Mouse (Mus musculus) right cerebral cortex, postnatal 36 days (tissue): Measurements from ENCODE around the gene Klhl29.
"Not testable (repeated sequence)": the region's sequence is repeated elsewhere in the genome, so short reads cannot be mapped to it uniquely, and the experiment has no call there.

ENCODE experiments used
- DNase-seq, 2 experiments: peaks; one replicate each; pipeline ENCODE4 v3.0.0; 2022; ENCODE audit warnings: low spot score in 2 of 2, mixed read lengths in 1 of 2

The Klhl29 gene

DNA sequence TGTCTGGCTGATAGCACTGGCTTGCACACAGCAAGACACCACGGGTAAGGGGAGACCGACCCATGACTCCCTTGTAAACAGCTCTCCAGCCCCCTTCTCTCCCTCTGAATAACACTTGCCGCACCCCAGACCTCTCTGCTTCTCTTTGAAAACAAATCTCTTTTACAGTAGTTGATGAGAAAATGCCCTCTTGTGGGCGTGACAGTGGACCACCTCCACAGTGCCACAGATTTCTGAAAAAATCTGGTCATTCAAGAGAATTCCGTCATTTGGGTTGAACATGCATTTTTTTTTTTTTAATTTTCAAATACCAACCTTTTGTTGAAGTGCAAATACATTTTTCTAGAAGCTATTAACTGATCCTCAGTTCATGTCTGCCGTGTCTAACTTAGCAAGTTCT lies 17.0 kb downstream of the Klhl29 start:
- DNase-seq = no peak

DNA sequence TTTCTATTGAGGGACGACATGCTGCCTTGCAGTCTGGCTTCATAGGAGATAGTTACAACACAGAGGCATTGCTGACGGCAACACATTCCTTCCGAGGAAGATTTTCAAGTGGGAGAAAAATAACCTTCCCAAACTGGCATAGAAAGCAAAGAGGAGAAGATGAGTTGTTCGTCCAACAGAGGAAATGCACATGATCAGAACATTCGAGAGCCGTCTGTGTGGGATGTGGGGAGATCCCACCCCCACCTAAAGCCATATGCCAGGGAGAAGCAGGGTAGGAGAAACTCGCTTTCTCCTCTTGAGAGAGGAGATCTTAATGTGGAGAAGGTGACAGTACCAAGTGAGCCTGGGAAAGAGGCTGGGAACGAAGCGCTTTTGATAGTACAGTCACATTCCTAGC lies 22.1 kb downstream of the Klhl29 start:
- DNase-seq = no peak

DNA sequence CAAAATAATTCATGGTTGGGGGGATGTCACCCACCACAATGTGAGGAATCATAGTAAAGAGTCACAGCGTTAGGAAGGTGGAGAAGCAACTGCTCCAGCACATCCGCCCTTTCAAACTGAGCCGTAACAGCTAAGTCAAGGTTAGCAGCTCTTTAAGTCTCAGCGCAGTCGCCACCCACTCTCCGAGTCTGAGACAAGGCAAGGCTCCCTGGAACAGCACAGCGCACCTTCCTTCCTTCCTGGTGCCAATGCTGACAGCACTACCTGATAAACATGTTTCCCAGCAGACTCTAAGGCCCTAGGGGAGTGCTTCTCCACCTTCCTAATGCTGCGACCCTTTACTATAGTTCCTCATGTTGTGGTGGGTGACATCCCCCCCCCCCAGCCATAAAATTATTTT lies 22.7 kb downstream of the Klhl29 start:
- DNase-seq = no peak

DNA sequence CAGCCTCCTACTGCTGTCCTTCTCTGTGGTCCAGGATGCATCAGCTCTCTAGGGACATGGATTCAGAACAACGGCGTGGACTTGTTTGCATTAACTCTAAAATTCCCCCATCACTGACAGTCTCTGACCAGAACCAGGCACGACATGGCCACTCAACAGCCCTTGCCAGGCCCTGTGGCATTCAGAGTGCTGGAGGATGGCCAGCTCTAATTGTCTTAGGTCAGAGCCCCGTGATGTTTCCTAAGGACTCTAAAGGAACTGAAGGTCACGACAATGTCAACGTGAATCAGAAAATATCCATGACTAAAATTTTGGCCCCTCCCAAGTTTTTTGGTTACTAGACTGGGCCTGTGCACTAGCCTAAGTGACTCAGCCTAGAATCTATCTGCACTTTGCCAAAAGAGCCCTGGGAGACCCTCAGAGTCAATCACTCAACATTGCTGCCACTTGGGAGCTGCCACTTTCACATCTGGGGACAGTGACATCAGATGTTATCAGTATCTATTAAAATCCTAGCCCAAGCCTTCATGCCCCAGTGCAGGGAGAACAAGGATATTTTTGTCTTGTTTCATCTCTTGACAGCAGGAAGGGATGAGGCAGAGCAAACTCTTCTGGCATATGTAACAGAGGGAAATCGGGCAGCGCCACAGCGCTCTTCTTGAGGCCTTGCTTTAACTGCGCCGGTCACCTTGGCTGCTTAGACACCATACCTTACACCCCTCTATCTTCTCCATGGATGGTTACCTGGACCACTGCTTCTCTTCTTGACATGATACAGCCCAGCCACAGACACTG lies 24.8 kb downstream of the Klhl29 start:
- DNase-seq = no peak

DNA sequence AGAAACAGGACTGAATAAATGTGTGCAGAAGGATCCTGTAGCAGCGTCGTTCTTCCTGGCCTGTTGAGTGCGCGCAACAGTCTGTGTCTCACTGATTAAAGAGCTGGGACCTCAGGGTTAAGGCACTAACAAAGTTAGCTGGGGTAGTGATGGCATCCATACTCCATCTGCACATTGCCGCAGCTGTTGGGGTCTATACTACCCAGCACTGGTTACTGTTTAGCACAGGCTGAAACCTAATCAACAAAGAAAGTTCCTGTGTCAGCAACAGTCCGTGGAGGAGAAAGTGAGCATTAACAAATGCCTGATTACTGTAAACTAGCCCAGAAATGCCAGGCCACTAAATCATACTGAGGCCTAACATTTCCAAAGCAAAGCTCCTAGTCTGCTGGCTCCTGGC lies 30.4 kb downstream of the Klhl29 start:
- DNase-seq = no peak

DNA sequence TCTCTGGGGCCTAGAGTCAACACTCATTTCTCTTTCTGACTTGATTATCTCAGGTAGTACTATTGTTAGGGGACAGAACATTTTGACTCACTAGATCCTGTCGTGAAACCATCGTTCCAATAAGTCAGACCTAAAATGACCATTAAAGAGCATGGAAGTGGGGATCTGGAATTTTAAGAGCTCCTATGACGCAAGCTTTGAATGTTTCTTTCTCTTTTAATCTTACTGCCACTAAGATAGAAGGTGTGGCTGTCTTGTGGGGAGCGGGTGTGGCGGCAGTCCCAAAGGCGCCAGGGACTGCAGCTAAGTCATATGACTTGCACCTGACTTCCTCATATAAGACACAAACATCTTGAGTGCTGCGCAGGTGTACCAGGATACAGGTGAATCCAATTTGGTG lies 31.0 kb downstream of the Klhl29 start:
- not testable (repeated sequence) for DNase-seq

DNA sequence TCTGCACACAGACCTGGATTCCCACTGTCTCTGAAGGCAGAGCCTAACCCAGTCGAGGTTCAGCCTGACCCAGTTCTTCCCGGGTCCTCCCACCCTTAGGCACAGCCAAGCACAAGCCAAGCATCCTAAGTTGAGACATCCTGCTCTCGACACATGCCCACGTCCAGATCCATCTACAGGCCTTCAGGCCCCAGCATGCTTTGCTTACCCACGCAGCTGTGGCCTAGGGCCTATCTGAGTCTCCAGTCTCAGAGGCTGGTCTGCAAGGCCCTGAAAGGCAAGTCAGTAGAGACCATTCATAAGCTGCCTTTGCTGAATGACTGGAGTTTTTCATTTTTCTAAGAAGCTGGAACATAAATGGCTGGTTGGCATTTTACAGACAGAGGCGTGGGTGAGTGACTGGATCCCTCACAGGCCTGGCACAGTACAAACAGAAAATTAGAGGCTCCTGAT lies 35.3 kb downstream of the Klhl29 start:
- DNase-seq = peak in 1 of 2 experiments; percentile 58

DNA sequence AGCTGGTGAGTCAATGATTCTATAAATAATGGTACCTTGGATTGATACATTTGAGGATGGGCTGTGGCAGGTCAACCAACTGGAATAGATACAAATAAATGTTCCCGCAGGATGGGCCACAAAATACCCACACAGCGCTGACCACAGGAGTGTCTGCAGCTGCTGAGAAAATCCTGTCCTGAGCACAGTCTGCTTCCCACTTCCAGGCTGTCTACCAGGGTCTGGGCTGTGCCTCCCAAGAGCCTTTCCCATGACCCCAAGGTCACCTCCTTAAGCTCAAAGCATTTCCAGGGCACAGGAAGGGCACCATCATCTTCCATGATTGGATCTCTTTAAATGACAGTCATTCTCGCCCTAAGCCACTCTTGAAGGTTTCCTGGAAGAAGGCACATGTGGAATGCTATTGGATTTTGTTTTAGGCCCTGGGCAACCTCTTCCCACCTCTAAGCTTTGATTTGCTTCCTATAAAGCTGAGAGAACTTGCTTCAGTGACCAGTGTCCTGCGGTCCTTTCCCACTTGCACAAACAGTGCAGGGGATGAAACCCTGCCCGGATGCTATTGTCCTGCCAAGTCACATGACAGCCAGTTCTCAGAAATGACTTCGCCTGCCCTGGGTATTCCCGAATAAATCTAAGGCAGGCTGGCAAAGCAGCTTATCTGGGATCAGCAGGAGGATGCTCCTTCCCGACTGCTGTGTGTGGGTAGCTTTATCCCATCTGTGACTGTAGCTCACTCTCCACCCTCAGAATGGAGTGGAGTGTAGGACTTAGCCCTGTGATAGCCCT lies 38.4 kb downstream of the Klhl29 start:
- no peak for DNase-seq

DNA sequence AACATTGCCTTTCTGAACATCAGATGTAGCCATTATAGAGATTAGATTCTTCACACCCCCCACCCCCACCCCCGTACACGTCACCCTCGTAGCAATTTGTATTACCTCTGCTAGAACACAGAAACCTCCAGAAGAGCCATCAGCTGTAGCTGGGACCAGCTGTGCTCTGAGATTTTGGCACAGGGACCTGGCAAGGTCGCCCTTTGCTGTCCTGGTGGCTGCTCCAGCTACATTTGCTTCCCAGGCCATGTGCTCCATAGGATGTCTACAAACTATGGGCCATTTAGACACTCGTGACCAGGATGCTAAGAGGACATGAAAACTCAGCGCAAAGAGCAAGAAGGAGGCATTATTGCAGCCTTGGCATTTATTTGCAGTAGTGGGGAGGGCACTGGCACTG lies 39.2 kb downstream of the Klhl29 start:
- no peak for DNase-seq

DNA sequence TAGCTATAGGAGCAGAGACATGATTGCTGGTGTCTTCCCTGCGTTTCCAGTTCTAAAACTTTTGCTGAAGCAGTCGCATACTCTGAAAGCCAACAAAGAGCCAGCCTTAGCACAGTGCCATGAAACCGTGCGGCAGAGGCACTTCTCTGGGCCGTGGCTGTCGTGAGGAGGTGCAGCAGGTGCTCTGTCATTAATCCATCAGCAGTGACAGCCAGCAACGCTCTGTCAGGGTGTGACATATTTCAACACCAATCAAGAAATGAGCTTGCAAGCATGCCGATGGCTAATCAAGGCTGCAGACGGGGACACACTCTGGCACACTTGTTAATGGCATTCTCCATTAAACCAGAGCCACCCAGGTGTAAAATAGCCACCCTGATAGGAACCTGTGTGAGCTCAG lies 40.5 kb downstream of the Klhl29 start:
- DNase-seq = no peak

DNA sequence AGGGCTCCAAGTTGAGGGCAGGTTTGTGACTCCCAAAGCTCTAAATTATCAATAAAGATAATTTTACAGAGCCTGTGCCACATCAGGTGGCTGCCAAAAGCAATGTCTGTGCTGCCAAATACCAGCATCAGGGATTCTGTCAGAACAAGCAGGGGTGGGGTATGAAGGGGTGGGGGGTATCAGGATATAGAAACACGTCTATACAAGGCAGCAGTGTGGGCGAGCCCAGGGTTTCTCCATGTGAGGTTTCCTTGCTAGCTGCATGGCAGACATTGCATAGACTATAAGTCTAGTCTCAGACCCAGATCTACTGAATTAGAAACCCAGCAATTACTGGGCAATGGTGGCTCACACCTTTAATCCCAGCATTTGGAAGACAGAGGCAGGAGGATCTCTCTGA lies 41.3 kb downstream of the Klhl29 start:
- peak; percentile 39 to 53 for DNase-seq

DNA sequence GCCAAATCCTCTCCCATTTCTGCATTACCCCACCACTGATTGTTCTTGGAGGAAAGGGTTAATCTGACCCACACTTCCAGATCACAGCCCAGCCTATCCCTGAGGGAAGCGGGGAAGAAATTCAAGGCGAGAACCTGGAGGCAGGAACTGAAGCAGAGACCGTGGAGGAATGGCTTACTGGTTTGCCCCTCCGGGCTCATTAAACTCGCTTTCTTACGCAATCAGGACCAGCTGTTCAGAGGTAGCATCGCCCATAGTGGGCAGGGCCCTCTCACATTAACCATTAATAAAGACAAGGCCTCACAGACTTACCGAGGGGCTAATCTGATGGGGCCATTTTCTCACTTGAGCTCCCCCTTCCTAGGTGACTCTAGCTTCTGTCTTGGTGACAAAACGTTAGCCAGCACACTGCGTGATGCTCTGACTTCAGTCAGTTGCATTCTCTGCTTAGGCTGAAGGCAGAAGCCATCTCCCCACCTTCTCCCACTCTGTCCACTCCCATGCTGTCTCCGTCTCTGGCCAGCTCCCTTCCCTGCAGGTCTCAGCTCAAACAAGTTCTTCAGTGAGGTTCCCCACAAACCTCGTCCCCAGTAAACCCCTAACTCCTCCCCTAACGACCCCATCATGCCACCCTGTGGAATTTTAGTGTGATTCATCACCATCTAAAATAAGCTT lies 43.5 kb downstream of the Klhl29 start:
- no peak for DNase-seq

DNA sequence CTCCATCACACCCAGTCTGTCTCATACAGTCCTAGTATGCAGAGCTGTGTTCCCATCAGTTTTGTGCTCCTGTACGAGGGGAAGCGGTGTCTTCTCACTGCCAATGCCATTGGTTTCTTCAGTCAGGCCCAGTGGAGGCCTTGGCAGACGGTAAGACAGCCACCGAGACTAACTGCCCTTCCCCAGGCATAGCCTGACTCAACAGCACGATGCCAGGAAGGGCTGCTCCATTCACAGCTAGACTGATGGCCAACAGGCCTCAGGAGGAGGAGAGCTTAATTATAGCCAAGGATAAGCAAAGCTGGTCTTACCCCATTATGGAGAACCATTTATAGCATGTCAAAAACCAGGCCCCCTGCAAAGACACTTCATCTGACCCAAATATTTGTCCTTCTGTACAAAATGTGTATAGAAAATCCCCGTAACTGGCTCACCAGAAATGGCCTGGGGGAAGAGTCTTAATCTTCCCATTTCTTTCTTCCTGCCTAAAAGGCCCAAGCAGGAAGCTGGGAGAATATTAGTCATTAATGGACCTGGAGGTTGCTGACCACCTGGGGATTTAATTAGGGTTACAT lies 44.9 kb downstream of the Klhl29 start:
- DNase-seq = no peak

DNA sequence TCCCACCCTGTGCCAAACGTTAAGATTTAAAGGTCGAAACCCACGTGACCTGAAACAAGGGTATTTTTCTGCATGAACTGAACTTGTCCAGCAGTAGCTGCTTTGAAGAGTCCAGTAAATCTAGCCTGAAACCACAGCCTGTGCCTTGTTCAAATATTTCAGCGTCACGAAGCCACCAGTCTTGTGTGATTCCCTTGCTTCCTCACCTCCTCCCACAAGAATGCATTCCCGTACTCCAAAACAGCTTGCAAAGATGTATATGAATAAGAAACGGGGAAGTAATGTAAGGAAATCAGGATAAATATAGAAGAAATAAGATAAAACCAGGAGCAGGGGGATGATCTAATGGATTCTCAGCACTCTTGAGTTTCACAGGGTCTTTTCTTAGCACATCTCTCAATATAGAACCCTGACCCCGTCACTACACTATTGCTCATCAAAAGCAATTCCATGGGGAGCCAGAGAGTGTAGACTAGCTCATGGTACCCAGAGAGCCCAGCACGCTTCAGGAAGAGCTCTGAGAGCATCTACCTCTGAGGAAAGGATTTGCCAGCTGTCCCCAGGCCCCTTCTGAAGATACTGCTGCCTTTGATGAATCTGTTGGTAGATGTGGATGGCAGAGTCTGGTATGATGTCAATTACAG lies 52.9 kb downstream of the Klhl29 start:
- no peak for DNase-seq

DNA sequence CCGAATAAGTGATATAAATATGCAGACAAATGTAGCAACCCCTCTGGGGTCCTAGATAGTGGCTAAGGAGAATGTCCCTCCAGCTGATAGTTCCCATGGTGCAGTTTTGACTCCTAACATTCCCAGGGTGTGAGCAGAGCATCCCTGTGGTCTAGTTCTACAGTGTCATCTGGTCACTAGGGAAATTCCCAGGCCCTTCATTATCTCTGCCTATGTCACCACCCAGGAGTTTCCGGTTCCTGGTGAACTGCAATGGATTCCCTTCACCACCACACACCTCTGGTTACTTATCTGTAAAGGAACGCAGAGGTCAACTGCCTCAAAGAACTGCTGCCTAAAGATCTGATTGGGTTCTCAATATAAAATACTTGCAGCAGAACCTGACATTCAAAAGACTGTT lies 54.5 kb downstream of the Klhl29 start:
- no peak for DNase-seq

DNA sequence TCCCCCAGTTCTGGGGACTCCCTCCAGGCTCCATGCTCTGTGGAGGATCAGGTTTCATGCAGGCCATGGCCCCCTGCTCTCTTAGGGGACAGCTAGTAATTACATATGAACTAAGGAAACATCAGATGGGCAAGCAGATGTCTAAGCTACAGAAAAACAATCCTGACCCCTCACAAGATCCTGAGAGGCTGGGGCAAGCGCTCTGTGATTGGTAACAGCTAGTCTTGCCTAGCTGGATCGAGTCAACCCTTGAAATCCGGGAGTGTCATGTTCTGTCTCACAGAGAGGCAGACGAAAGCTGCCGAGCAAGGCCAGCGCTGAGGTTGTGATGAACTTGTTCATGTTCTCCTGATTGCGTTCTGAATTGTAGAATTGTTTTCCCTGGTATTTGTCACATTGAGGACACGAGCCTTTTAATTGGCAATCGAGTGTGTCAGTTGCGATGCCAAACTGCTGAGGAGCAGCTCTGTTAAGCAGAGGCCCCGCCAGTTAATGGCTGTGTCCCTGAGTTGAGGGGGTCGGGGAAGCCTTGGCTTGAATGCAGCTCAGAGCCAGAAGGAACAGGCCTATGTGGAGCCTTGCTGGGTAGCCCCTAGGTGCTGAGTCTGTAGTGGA lies 56.0 kb downstream of the Klhl29 start:
- no peak for DNase-seq

DNA sequence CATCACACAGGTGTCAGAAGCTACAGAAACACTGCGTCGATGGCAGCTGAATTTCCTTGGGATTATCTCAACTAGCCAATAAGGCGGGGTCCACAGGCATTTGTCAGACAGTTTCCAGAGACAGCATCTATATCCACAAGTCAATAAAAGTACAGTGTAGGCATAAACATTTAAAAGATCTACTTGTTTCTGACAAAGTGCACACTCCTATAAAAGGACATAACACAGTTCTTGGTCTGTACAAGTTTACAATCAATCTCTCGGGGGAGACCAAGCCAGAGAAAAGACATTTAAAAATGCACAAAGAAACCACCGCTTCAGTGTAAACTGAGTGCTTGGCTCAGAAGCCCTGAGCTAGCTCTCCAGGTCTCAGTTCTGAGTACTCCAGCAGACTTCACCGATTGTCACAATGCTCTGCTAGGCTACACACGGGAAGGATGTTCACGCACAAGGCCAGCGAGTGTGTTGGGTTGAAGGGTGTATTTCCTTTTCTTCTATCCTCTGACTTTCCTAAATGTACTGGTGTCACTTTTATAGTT lies 59.4 kb downstream of the Klhl29 start:
- DNase-seq = no peak

DNA sequence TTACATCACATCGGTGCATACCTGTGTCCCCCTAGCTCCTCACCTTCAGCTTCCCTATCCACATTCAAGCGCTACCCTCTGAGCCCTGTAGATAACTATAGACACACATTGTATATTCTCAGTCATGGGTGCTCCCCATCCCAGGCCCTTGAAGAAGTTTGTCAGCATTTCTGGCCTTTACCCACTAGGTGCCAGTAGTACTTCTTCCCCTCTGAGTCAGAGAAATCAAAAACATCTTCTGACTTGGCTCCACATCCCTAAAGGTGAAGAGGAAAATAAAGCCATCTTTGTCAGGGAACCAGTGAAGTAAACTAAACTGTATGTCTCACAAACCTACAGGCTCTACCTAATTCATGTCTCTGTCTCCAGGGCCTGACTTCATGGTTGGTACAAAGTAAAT lies 67.6 kb downstream of the Klhl29 start:
- no peak for DNase-seq

DNA sequence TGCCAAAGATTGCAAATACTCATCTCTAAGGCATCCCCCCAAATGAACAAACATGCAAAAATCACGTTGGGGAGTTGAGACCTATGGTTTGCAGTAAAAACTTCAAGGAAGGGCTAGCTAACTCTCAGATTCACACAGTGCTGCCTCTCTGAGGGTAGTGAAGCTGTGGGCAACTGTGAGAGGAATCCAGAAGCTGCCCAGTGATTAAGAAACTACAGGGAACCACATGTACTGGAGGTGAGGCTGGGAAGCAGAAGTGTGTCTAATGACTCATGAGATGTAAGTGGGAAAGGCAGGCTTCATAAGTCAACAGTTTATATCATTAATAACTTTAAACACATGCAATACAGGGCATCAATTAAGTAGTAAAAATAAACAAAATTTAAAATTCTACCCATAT lies 70.0 kb downstream of the Klhl29 start:
- no peak for DNase-seq

DNA sequence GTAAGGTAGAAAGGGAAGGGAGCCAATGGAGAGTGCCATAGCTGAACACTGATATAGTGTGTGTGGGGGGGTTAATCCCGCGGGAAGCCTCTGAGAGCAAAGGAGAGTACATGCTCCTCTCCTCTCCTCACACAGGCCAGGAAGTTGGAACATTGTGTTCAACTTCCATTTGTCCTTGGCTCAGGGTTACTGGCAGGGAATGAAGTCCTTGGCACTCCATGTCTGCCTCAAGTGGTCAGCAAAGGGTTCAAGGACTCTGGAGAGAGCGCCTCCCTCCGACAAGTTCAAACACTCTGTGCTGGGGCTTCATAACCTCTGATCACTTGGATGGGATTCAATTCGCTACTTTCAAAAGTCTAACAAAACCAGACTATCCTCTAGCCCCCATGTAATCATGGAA lies 71.6 kb downstream of the Klhl29 start:
- no peak for DNase-seq

DNA sequence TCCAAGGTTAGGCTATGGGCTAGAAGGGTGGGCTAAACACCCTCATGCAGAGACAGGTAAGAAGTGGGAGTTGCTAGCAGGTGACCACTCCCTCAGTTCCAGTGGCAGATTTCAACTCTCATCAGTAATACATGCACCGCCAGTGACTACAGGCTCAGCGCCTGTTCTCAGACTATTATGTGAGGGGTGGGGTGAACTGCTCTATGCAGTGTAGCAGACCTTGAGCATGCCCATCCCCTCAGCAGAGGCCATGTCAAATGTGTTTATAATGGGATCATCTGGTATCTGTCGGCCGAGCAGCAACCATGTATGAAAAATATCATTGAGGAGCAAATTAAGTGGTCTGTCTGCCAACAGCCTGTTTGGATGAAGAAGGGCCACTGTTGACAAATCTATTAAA lies 72.4 kb downstream of the Klhl29 start:
- no peak for DNase-seq
